15 mouse cellular contexts compared by ENCODE assay signal in genomic region chr5:141676371-141676770, GRCm38 (mm10).
DNase-seq lines count a peak whose midpoint lies in the region.
"Had no signal": no experiment of that assay in that cellular context is flagged by ENCODE, and none has a peak within 500 bp of the region (broad histone marks: within the 10 kb centered on the region; RNA-seq: fewer than 3 reads in every experiment).

No protein-coding gene starts in this region.

- peak; percentile 36 to 72 for DNase-seq in adrenal gland, adult (ENCODE audit: inconsistent age in 2 of 2, low spot score in 1 of 2)
- no peak for DNase-seq in adrenal gland, postnatal 4 days (ENCODE audit: low spot score in 2 of 2)
- DNase-seq in adrenal gland, adult 2 months: peak; percentile 56
- DNase-seq in adrenal gland, postnatal 10 days: peak; percentile 18
- DNase-seq in adrenal gland, postnatal 25 days: peak; percentile 15
- DNase-seq in heart, postnatal 10 days: no peak
- no peak for DNase-seq in cerebellum, postnatal 36 days
- no peak for DNase-seq in kidney, adult 11 months
- DNase-seq: B cell, adult 2 months; cerebellum, adult 11-12 months; cerebellum, adult 2 months; cerebellum, adult 9-10 months; cerebellum, postnatal 10 days; cerebellum, postnatal 25 days; embryo, embryonic 11 days had no signal

- intact Hi-C loops in heart, postnatal 10 days (cut with DNase I): no loop called here

Comparison
In these comparisons a context has a peak if more than half of its experiments do, and no peak if none do; other contexts are left out.
1. DNase-seq: peak in adrenal gland, adult (2 of 2), adrenal gland, adult 2 months (single experiment), adrenal gland, postnatal 10 days (single experiment) and adrenal gland, postnatal 25 days (single experiment); none in adrenal gland, postnatal 4 days (0 of 2), heart, postnatal 10 days (0 of 2), cerebellum, postnatal 36 days (0 of 2) and kidney, adult 11 months (single experiment).